Mouse (Mus musculus) CH12.LX (cell line): ENCODE results near the gene Dnajc6.

ENCODE experiments used
- CTCF ChIP-seq, 2 experiments: IDR thresholded peaks in 1 of 2; conservative IDR thresholded peaks in 1 of 2; 2 replicates each; pipeline ENCODE4 v1.5.1; 2011 to 2012; ENCODE audit warnings: low read depth in 2 of 2, low read length in 2 of 2, improper control_type of control experiment in 1 of 2, inconsistent platforms in 1 of 2, mild to moderate bottlenecking in 1 of 2, moderate library complexity in 1 of 2
- ETS1 ChIP-seq: conservative IDR thresholded peaks from 2 replicates; pipeline ENCODE4 v1.6.1; 2012; ENCODE audit warnings: low read depth, mild to moderate bottlenecking, inconsistent platforms, low read length, improper control_type of control experiment, moderate library complexity
- HCFC1 ChIP-seq: IDR thresholded peaks from 2 replicates; pipeline ENCODE4 v1.6.1; 2012; ENCODE audit warnings: low read depth, mild to moderate bottlenecking, inconsistent platforms, low read length, improper control_type of control experiment
- IRF4 ChIP-seq: IDR thresholded peaks from 2 replicates; pipeline ENCODE4 v1.6.1; 2014; ENCODE audit warnings: low read depth, mild to moderate bottlenecking, inconsistent platforms, low read length, improper control_type of control experiment
- MEF2A ChIP-seq: IDR thresholded peaks from 2 replicates; pipeline ENCODE4 v1.6.1; 2014; ENCODE audit warnings: low read depth, mild to moderate bottlenecking, inconsistent platforms, low read length, improper control_type of control experiment, borderline replicate concordance
- POLR2A ChIP-seq: IDR thresholded peaks from 2 replicates; pipeline ENCODE4 v1.6.1; 2011; ENCODE audit warnings: low read depth, mild to moderate bottlenecking, improper control_type of control experiment, low read length
- UBTF ChIP-seq: IDR thresholded peaks from 2 replicates; pipeline ENCODE4 v1.6.1; 2012; ENCODE audit warnings: low read depth, mild to moderate bottlenecking, inconsistent platforms, low read length, improper control_type of control experiment, moderate library complexity
- USF1 ChIP-seq: IDR thresholded peaks from 2 replicates; pipeline ENCODE4 v1.6.1; 2014; ENCODE audit warnings: low read depth, mild to moderate bottlenecking, inconsistent platforms, low read length, improper control_type of control experiment
- ZNF384 ChIP-seq: IDR thresholded peaks from 2 replicates; pipeline ENCODE4 v1.6.1; 2012; ENCODE audit warnings: low read depth, low read length, improper control_type of control experiment, inconsistent platforms

DNA sequence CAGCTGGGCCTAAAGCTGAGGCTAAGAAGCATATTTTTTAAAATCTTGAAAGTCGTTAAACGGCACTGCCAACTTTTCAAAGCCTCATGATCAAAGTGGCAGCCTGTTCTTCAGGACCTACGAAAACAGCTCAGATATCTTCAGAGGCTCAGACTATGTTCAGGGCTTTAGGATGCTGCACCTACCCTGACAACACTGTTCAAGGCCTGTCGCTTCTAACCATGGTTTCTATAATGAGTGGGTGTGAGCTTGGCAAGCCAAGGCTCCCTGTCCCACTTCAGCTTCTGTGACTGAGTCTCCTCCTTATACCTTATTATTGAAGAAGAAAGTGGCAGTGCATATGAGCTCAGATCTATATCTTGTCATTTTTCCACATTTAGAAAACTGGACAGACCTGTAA is 37.1 kb upstream of the Dnajc6 start:
- TF ChIP-seq IRF4 (no peak), CTCF (conservative IDR thresholded peaks at IDR 0.05 in 1 of 2, IDR thresholded peaks at IDR 0.05 in 1 of 2; ENCODE audit: low read depth in 2 of 2, low read length in 2 of 2) (no peak), UBTF (no peak), POLR2A (no peak), ZNF384 (no peak), ETS1 (no peak), HCFC1 (no peak), MEF2A (no peak), USF1 (no peak)
